Mouse (Mus musculus): ENCODE results near the gene Jpt1.
A peak's percentile ranks its signal among the peaks of the same experiment; 100 is the strongest.
"Not testable (repeated sequence)": the region's sequence is repeated elsewhere in the genome, so short reads cannot be mapped to it uniquely, and the experiment has no call there.

Gene Jpt1

GRCm38 (mm10) chr11:115514238-115514663 is at the start of gene Jpt1:
Jpt1 (minus strand) TSS chr11:115514387.
- peak; percentile 98 for DNase-seq

GRCm38 (mm10) chr11:115563406-115563805 is 49.2 kb upstream of the Jpt1 start:
- DNase-seq: peak; percentile 34 to 37

GRCm38 (mm10) chr11:115555717-115556116 is 41.5 kb upstream of the Jpt1 start:
- no peak for DNase-seq

- DNase-seq: peak; percentile 23 to 25
Measured at GRCm38 (mm10) chr11:115552783-115553182, 38.6 kb upstream of the Jpt1 start.

GRCm38 (mm10) chr11:115543571-115543970 is 29.4 kb upstream of the Jpt1 start:
- DNase-seq: no peak

GRCm38 (mm10) chr11:115538045-115538444 is 23.9 kb upstream of the Jpt1 start:
- DNase-seq: no peak

GRCm38 (mm10) chr11:115536856-115537568 is 22.8 kb upstream of the Jpt1 start:
- DNase-seq: peak; percentile 35 to 49

GRCm38 (mm10) chr11:115536038-115536681 is 22.0 kb upstream of the Jpt1 start, which contains the start of gene Sumo2:
Sumo2 (minus strand) TSS chr11:115536276.
- peak; percentile 99 to 100 for DNase-seq

GRCm38 (mm10) chr11:115535401-115536037 is 21.3 kb upstream of the Jpt1 start:
- peak; percentile 81 to 82 for DNase-seq

GRCm38 (mm10) chr11:115534759-115535371 is 20.7 kb upstream of the Jpt1 start:
- no peak for DNase-seq

- not testable (repeated sequence) for DNase-seq
Measured at GRCm38 (mm10) chr11:115526446-115526845, 12.3 kb upstream of the Jpt1 start.

- no peak for DNase-seq
Measured at GRCm38 (mm10) chr11:115522703-115523102, 8.5 kb upstream of the Jpt1 start.

- DNase-seq: no peak
Measured at GRCm38 (mm10) chr11:115522238-115522637, 8.1 kb upstream of the Jpt1 start.

GRCm38 (mm10) chr11:115521080-115521479 is 6.9 kb upstream of the Jpt1 start:
- no peak for DNase-seq

GRCm38 (mm10) chr11:115520218-115520617 is 6.0 kb upstream of the Jpt1 start:
- no peak for DNase-seq

- no peak for DNase-seq
Measured at GRCm38 (mm10) chr11:115519581-115519980, 5.4 kb upstream of the Jpt1 start.

GRCm38 (mm10) chr11:115518693-115519092 is 4.5 kb upstream of the Jpt1 start:
- peak; percentile 36 to 42 for DNase-seq

- no peak for DNase-seq
Measured at GRCm38 (mm10) chr11:115516942-115517341, 2.8 kb upstream of the Jpt1 start.

GRCm38 (mm10) chr11:115515021-115515420 is 834 bp upstream of the Jpt1 start:
- DNase-seq: no peak

- peak; percentile 73 to 76 for DNase-seq
Measured at GRCm38 (mm10) chr11:115513271-115514237, 633 bp downstream of the Jpt1 start.

- peak in 1 of 2 experiments; percentile 36 for DNase-seq
Measured at GRCm38 (mm10) chr11:115512407-115513183, 1.6 kb downstream of the Jpt1 start.
